Mouse (Mus musculus) testis, adult 2 months (tissue): ENCODE measurements around the gene Cks2. TPM values are rescaled to one million over a fixed set of nuclear protein-coding genes. Genes with fewer than 3 reads are reported as not detected.

ENCODE experiments used
- H3K27ac ChIP-seq: fragments of 200-500 bp; 2 replicates; pipeline ENCODE4 v1.5.1; 2012; ENCODE audit warnings: low read depth, low read length; ENCODE audit not compliant: control insufficient read depth, insufficient read depth
- H3K27me3 ChIP-seq: fragments of 200-500 bp; 2 replicates; pipeline ENCODE4 v1.6.1; 2012; ENCODE audit warnings: mild to moderate bottlenecking, low read length, moderate library complexity; ENCODE audit not compliant: control insufficient read depth, insufficient read depth
- H3K36me3 ChIP-seq: fragments of 200-500 bp; 2 replicates; pipeline ENCODE4 v1.6.1; 2012; ENCODE audit warnings: mild to moderate bottlenecking, low read length; ENCODE audit not compliant: control insufficient read depth, insufficient read depth
- H3K4me1 ChIP-seq: fragments of 200-500 bp; 2 replicates; pipeline ENCODE4 v1.6.1; 2012; ENCODE audit warnings: low read length; ENCODE audit not compliant: control insufficient read depth, insufficient read depth
- H3K4me3 ChIP-seq: fragments of 200-500 bp; 2 replicates; pipeline ENCODE4 v1.5.1; 2012; ENCODE audit warnings: low read depth, mild to moderate bottlenecking, low read length, moderate library complexity, mixed read lengths; ENCODE audit not compliant: control insufficient read depth
- CTCF ChIP-seq: fragments of 200-500 bp; IDR thresholded peaks from 2 replicates; pipeline ENCODE4 v1.5.1; 2012; ENCODE audit warnings: low read depth, mild to moderate bottlenecking, inconsistent platforms, low read length, moderate library complexity; ENCODE audit not compliant: control insufficient read depth, insufficient read depth, insufficient replicate concordance
- POLR2A ChIP-seq: fragments of 200-500 bp; IDR thresholded peaks from 2 replicates; pipeline ENCODE4 v1.6.1; 2012; ENCODE audit warnings: low read depth, mild to moderate bottlenecking, inconsistent platforms, low read length, moderate library complexity; ENCODE audit not compliant: control insufficient read depth
- polyA plus RNA-seq: library from polyadenylated mRNA; depleted of rRNA; stranded (reverse); fragments of >200 nt; gene quantifications from 2 replicates; pipeline ENCODE4 v1.2.3, GENCODE M21; 2012

Gene Cks2
- polyA plus RNA-seq, 1 experiment = 101 TPM

DNA sequence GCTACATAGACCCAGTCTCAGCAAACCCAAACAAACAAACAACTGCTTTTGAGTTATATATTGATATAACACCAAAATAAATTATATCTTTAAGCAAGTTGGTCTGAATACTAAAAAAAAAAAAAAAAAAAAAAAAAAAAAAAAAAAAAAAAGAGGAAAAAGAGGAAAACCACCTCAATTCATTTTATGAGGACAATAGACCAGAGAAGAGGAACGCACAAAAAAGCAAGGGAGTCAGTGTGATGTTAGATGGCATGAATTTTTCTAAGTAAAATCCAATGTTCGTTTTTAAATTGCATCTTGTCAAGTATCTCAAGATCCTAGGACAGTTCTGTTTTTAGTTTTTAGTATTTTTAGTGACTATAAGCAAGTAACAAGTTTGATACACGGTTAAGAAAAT is 3.6 kb upstream of the Cks2 start:
- no peaks in the 10 kb centered on the region for H3K27me3 ChIP-seq
- no peak for TF ChIP-seq CTCF
- no peak for TF ChIP-seq POLR2A
- H3K27ac ChIP-seq = no peak overlapping the region
- H3K4me1 ChIP-seq = peaks cover 4% of the 10 kb centered on the region; the same call in 1 of the 2 replicates
- no peak overlapping the region for H3K4me3 ChIP-seq
- H3K36me3 ChIP-seq = peaks cover 2% of the 10 kb centered on the region

DNA sequence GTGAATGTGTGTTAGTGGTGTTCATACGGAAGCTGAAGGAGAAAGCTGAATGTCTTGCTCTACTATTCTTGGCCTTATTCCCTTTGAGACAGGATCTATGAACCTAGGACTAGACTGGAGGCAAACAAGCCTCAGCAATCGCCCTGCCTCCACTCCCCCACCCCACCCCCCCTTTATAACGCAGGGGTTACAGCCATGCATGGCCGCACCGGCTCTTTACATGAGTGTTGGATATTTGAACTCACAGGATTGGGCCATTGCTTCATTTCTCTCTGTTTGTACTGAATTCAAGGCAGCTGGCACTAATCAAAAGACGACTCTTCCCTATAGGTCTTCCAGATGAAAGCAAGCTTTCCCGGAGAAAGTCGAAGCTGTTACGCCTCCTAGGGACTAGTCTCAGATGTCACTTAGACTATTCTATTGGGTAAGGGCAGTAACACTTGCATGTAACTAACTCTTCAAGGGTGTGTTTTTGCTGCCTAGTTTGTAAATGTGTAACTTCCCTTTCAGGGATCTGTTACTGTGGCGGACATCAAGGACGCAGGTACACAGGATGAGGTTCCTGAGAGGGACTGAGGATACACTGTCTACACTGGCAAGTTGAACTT is 2.8 kb upstream of the Cks2 start:
- no peaks in the 10 kb centered on the region for H3K27me3 ChIP-seq
- H3K27ac ChIP-seq = no peak overlapping the region
- peaks cover 2% of the 10 kb centered on the region for H3K36me3 ChIP-seq
- no peak for TF ChIP-seq CTCF
- TF ChIP-seq POLR2A = no peak
- H3K4me3 ChIP-seq = peak overlapping the region; percentile 18; the same call in 1 of the 2 replicates
- H3K4me1 ChIP-seq = peaks cover 4% of the 10 kb centered on the region; the same call in 1 of the 2 replicates

DNA sequence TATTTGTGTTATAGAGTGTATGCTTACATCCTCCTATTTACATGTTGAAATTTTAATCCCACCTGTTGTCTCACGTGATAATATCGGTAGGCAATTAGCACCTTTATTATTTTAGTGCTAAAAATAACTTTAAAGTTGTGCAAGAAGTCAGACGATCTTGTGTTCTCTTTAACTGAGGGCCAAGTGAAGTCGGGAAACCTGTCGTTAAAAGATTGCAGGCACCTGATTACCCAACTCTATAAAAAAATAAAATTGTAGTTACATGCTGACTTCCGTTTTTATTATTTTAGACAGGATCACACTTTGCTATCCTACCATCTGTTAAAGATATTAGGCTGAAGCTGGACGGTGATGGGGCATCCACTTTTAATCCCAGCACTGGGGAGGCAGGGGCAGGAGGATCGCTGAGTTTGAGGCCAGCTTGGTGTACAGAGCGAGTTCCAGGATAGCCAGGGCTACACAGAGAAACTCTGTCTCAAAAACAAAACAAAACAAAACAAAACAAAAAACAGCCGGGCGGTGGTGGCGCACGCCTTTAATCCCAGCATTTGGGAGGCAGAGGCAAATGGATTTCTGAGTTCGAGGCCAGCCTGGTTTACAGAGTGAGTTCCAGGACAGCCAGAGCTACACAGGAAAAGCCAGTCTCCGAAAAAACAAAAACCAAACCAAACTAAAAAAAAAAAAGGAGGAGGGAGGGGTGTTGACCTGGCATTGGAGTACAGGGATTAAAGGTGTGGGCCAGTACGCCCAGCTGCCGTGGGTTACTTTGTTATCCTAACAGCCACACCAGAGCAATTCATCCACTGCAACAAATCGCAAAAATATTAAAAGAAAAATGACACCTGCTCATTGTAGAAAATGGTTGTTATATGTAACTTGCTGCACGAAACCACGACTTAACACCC is 856 bp upstream of the Cks2 start:
- peaks cover 4% of the 10 kb centered on the region; the same call in 1 of the 2 replicates for H3K4me1 ChIP-seq
- TF ChIP-seq CTCF (no peak), POLR2A (no peak)
- H3K27ac ChIP-seq = peak overlapping the region; percentile 99
- peak overlapping the region; percentile 99 for H3K4me3 ChIP-seq
- H3K36me3 ChIP-seq = peaks cover 2% of the 10 kb centered on the region
- H3K27me3 ChIP-seq = no peaks in the 10 kb centered on the region

DNA sequence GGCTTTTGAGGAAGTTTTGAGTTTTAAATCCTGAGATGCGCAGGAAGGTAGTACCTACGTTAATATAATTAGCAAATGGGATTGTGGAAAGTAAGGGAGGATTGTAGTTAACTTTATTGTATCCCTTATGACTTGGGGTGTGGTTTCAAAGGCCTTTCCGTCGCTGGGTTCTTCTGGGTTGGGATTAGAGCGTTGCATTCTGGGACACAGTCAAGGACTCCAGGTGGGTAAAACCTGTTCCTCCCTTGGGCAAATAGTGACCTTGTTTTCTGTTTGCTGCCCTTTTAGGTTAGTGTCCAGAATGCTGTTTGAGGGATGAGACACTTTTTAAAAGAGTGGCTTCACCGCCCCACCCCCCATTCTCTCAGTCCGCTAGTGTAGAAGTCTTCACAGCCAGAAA is 840 bp downstream of the Cks2 start:
- peak overlapping the region; percentile 99 for H3K4me3 ChIP-seq
- TF ChIP-seq CTCF (no peak), POLR2A (no peak)
- no peaks in the 10 kb centered on the region for H3K27me3 ChIP-seq
- peaks cover 2% of the 10 kb centered on the region for H3K36me3 ChIP-seq
- H3K4me1 ChIP-seq = peaks cover 4% of the 10 kb centered on the region; the same call in 1 of the 2 replicates
- peak overlapping the region; percentile 99 for H3K27ac ChIP-seq

DNA sequence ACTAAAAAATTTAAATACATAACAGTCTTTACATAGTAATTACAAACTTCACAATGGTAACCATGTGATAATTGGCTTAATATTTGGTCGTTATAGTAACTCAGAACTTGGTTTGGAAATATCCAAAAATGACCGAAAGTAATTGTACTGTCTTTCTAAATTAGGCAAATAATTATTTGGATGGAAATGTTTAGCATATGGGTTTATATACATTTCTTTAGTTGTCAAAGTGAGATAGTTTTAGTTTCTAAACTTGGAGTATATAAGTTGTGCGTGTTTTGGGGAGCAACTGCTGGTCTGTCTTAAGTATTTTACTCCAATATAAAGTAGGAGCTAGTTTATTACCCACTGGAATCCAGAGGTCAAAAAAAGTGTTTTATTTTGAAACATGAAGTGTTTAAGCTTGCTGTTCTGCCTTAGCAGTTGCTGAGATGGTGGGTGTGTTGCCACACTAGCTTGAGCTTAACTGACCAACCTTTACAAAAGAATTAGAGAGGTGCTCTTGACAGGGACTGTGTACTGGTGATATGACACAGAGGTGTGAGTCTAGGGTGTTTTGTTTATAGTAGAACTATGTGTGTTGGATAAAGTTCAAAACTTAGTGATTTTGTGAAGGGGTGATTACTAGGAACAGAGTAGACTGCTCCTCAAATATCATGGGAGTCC is 1.5 kb downstream of the Cks2 start:
- no peak for TF ChIP-seq POLR2A
- TF ChIP-seq CTCF = no peak

DNA sequence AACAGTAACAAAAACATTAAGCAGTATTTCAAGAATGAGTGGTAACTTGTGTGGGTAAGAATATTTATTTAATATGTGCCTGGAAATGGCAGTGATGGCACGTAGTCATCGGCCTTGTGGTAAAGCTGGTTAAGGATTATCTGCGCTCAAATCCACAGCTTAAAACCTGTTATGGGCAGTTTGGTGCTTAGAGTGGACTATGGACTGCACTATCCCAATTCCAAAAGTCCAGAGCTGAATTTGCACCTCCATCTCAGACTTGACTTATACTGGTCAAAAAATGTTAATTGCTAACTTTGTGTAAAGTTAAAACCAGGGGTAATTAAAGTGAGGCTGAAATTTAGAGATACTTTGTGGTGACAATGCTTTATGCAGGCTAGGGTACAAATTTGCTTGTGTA is 2.7 kb downstream of the Cks2 start:
- peaks cover 6% of the 10 kb centered on the region for H3K4me1 ChIP-seq
- no peak for TF ChIP-seq POLR2A
- TF ChIP-seq CTCF = no peak
- H3K27me3 ChIP-seq = no peaks in the 10 kb centered on the region
- peak overlapping the region; percentile 36; the same call in 1 of the 2 replicates for H3K4me3 ChIP-seq
- H3K36me3 ChIP-seq = peaks cover 2% of the 10 kb centered on the region
- no peak overlapping the region for H3K27ac ChIP-seq

More for the DNA sequence above, 1.5 kb downstream of the Cks2 start:
- Histone ChIP-seq H3K4me3 (peak overlapping the region; percentile 64), H3K36me3 (peaks cover 2% of the 10 kb centered on the region), H3K27me3 (no peaks in the 10 kb centered on the region), H3K4me1 (peaks cover 4% of the 10 kb centered on the region; the same call in 1 of the 2 replicates), H3K27ac (peak overlapping the region; percentile 39)

DNA sequence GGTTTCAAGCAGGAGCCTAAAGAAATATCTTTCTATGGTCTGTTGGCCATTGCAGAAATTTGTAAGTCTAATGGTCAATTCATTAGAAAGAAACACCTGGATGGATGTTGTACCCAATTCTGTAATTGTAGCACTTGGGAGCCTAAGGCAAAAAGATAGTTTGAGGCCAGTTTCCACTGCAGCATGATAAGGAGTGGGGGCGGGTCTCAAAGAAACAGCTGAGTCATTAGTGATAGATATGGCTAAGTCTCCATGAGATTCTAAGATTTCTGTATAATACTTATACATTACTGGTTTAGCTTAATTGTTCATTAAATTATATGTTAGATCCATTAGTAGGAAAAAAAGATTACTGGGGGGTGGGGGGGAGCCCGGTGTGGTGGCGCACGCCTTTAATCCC is 3.2 kb downstream of the Cks2 start:
- TF ChIP-seq CTCF = no peak
- no peak for TF ChIP-seq POLR2A
- no peak overlapping the region for H3K27ac ChIP-seq
- no peak overlapping the region for H3K4me3 ChIP-seq
- peaks cover 6% of the 10 kb centered on the region for H3K4me1 ChIP-seq
- H3K36me3 ChIP-seq = peaks cover 2% of the 10 kb centered on the region
- no peaks in the 10 kb centered on the region for H3K27me3 ChIP-seq
